Mouse (Mus musculus): ENCODE data around the gene Dhx58.

Dhx58 gene

GRCm38 (mm10) chr11:100721776-100722492 lies 17.9 kb upstream of the Dhx58 start:
- DNase-seq (ENCODE audit: low spot score in 2 of 2) = no peak

GRCm38 (mm10) chr11:100721254-100721653 lies 17.2 kb upstream of the Dhx58 start:
- DNase-seq (ENCODE audit: low spot score in 2 of 2) = no peak

GRCm38 (mm10) chr11:100720345-100720744 lies 16.3 kb upstream of the Dhx58 start:
- DNase-seq (ENCODE audit: low spot score in 2 of 2) = no peak

- DNase-seq (ENCODE audit: low spot score in 2 of 2) = no peak
Measured at GRCm38 (mm10) chr11:100719893-100720292, 15.8 kb upstream of the Dhx58 start.

- no peak for DNase-seq (ENCODE audit: low spot score in 2 of 2)
Measured at GRCm38 (mm10) chr11:100719312-100719711, 15.2 kb upstream of the Dhx58 start.

- no peak for DNase-seq (ENCODE audit: low spot score in 2 of 2)
Measured at GRCm38 (mm10) chr11:100718866-100719265, 14.8 kb upstream of the Dhx58 start.

GRCm38 (mm10) chr11:100718462-100718861 lies 14.4 kb upstream of the Dhx58 start:
- DNase-seq (ENCODE audit: low spot score in 2 of 2) = no peak

GRCm38 (mm10) chr11:100716649-100717048 lies 12.6 kb upstream of the Dhx58 start:
- no peak for DNase-seq (ENCODE audit: low spot score in 2 of 2)

- no peak for DNase-seq (ENCODE audit: low spot score in 2 of 2)
Measured at GRCm38 (mm10) chr11:100714948-100715347, 10.9 kb upstream of the Dhx58 start.

- DNase-seq (ENCODE audit: low spot score in 2 of 2) = peak; percentile 74 to 75
Measured at GRCm38 (mm10) chr11:100714534-100714915, 10.5 kb upstream of the Dhx58 start.

GRCm38 (mm10) chr11:100713735-100714533 lies 9.9 kb upstream of the Dhx58 start, which contains the start of gene Hspb9:
Gene Hspb9, plus strand, starts transcription at chr11:100713850.
- DNase-seq (ENCODE audit: low spot score in 2 of 2) = no peak

- no peak for DNase-seq (ENCODE audit: low spot score in 2 of 2)
Measured at GRCm38 (mm10) chr11:100713174-100713573, 9.1 kb upstream of the Dhx58 start.

GRCm38 (mm10) chr11:100711783-100712615 lies 7.9 kb upstream of the Dhx58 start, which contains the start of gene Kat2a:
Gene Kat2a, minus strand, starts transcription at chr11:100712465.
- DNase-seq (ENCODE audit: low spot score in 2 of 2) = peak in 1 of 2 experiments; percentile 81

- no peak for DNase-seq (ENCODE audit: low spot score in 2 of 2)
Measured at GRCm38 (mm10) chr11:100710977-100711376, 6.9 kb upstream of the Dhx58 start.

- DNase-seq (ENCODE audit: low spot score in 2 of 2) = no peak
Measured at GRCm38 (mm10) chr11:100710528-100710927, 6.5 kb upstream of the Dhx58 start.

GRCm38 (mm10) chr11:100709201-100709810 lies 5.2 kb upstream of the Dhx58 start:
- no peak for DNase-seq (ENCODE audit: low spot score in 2 of 2)

GRCm38 (mm10) chr11:100705095-100705747 lies 1.1 kb upstream of the Dhx58 start:
- no peak for DNase-seq (ENCODE audit: low spot score in 2 of 2)

GRCm38 (mm10) chr11:100703366-100703765 lies 705 bp downstream of the Dhx58 start:
- DNase-seq (ENCODE audit: low spot score in 2 of 2) = no peak

GRCm38 (mm10) chr11:100702906-100703305 lies 1.2 kb downstream of the Dhx58 start:
- DNase-seq (ENCODE audit: low spot score in 2 of 2) = no peak

GRCm38 (mm10) chr11:100702081-100702851 lies 1.8 kb downstream of the Dhx58 start:
- DNase-seq (ENCODE audit: low spot score in 2 of 2) = peak in 1 of 2 experiments; percentile 63

Data from frontal cortex, postnatal 14 days (tissue).